Mouse (Mus musculus) c-Kit-positive CD71-positive TER-119-positive erythroid progenitor cells, embryonic 14.5 days (primary cell): ENCODE data around the gene Rap1gds1.

Source experiments
- DNase-seq: peaks from one replicate; pipeline ENCODE4 v3.0.0-alpha.2; 2013; ENCODE audit warnings: low spot score

The Rap1gds1 gene

DNA sequence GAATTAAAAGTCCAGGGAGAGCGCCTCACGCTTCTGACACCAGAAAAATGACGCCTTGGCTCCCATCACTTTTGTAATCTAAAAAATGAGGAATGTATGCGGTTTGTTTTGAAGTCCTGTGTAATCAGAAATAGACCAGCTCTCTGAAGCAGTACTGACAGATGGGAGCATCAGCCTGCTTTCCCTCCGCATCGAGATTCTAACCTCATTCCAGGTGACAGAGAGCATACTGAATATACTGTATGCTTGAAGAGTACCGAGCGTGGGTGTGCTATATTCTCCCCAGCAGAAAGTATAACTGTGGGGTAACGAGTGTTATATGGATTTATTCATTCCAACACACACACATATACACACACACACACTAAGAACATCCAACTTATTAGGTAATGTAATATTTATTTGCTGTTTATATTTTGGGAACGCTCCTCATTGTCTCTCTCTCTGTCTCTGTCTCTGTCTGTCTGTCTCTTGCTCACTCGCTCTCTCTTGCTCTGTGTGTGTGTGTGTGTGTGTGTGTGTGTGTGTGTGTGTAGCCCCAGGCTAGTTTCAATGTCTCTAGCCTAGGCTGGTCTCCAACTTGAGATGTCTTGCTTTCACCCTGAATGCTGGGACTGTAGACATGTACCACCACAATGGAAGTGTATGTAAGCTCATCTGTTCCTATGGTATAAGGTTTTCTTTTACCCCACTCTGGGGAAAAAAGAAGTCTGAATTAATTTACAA, 193.8 kb downstream of the Rap1gds1 start:
- no peak for DNase-seq

DNA sequence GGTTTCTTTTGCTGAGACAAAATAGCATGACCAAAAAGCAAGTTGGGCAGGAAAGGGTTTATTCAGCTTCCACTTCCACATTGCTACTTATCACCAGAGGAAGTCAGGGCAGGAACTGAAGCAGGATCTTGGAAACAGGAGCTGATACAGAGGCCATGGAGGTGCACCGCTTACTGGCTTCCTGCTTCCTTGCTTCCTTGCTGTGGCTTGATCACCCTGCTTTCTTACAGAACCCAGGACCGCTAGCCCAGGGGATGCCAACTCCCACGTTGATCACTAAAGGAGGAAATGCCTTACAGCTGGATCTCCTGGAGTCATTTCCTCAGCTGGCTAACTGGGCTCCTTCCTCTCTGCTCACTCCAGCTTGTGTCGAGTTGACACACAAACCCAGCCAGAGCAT, 197.3 kb downstream of the Rap1gds1 start:
- no peak for DNase-seq

DNA sequence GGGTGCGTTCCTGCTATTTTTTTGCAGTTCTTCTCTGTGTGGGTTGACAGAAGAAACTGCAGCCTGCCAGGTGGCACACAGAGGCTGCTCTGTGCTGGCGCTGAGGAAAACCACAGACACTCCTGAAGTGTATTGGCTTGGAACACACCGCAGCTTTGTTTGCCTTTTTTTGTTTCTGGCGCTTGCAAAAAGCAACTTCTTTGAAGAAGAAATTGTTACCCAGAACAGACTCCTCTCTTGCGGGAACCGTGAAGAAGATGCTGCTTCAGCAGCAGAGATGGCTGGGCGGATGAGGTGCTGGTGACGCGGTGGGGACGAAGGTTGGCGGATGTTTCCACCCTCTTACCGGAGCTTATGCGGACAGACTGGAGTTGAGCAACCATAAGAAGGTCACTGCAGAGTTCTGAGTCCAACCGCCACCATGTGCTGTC, 198.1 kb downstream of the Rap1gds1 start:
- no peak for DNase-seq

DNA sequence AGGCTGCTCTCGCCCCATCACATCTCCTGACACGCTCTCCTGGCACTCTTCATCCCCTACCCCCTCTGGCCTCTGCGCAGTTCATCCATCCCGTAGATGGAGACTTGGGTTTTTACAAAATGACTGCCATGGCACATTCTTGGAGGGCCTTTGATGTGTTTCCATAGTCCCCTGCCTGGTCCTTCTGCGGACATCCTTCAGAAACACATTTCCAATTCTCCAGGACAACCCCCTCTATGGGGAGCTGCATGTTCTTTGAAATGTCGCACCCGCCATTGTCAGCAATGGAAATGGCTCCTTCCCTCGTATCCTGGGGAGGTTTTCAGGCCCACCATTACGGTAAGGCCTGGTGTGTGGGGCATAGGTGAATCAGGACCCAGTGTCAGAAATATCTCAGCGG, 198.6 kb downstream of the Rap1gds1 start:
- DNase-seq = no peak

DNA sequence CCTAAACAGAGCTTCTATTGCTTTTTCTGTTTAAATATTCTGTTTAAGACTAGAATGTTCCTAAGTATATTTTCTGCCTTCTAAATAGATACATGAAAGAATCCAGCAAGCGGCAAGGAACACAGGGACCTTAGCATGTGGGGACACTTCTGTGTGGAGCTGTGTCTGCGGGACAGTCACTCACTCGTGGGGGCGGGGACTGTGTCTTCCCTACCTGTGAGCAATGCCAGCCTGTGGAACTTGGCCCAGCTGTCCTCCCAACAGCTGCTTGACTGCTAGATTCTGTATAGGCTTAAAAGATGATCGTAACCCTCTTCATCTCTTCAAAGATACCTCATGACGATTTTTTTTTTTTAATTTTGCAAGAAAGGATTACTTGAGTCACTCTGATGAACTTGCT, 199.1 kb downstream of the Rap1gds1 start:
- DNase-seq = no peak
